Mouse (Mus musculus): ENCODE data around the gene Rapgef1.

DNA sequence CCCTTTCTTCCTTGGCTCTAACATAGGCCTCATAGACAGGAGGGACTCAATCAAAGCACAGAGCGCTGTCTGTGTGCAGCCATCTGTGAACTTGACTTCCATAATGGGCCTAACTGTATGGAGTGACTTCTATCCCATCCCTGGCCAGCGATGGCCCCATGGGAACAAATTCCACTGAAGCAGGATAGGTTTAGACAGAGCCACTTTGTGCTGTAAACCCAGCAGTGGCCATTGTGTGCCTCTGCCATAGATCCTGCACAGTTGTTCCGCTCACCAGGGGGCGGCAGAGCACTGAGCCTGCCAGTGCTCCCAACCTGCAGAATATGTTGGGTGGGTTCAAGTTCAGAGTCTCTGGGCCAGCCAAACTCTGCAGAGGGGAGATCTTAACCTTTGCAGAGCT lies 88.2 kb downstream of the Rapgef1 start:
- TF ChIP-seq TCF12 (IDR thresholded peaks at IDR 0.05; ENCODE audit: low read depth, low read length), result no peak
- peak; percentile 59 for TF ChIP-seq SMC3 (IDR thresholded peaks at IDR 0.05; ENCODE audit: low read depth, low read length)
- TF ChIP-seq POLR2AphosphoS2 (IDR thresholded peaks at IDR 0.05; ENCODE audit: low read depth, low read length), result no peak
- TF ChIP-seq MEF2A (IDR thresholded peaks at IDR 0.05; ENCODE audit: borderline replicate concordance, low read depth, low read length), result no peak
- TF ChIP-seq POLR2A (IDR thresholded peaks at IDR 0.05; ENCODE audit: low read depth, low read length), result no peak

All from CH12.LX (cell line).